Mouse (Mus musculus) forebrain, embryonic 13.5 days (tissue): Measurements from ENCODE around the gene Ros1. TPM values are rescaled to one million over a fixed set of nuclear protein-coding genes. Genes with fewer than 3 reads are reported as not detected.

ENCODE experiments used
- ATAC-seq: fragments of 200-750 bp; cut with Nextera tagmentation; 2 replicates; pipeline ENCODE4 v1.8.0; 2017
- H3K27ac ChIP-seq: fragments of 300-500 bp; sonication (generic); 2 replicates; pipeline ENCODE4 v1.5.1; 2015; ENCODE audit warnings: inconsistent platforms, mild to moderate bottlenecking, moderate library complexity
- H3K27me3 ChIP-seq: fragments of 300-500 bp; sonication (generic); 2 replicates; pipeline ENCODE4 v1.6.1; 2015; ENCODE audit warnings: mild to moderate bottlenecking, inconsistent platforms
- H3K36me3 ChIP-seq: fragments of 300-500 bp; sonication (generic); 2 replicates; pipeline ENCODE4 v1.6.1; 2015; ENCODE audit warnings: mild to moderate bottlenecking, inconsistent platforms; ENCODE audit not compliant: poor library complexity, severe bottlenecking
- H3K4me1 ChIP-seq: fragments of 300-500 bp; sonication (generic); 2 replicates; pipeline ENCODE4 v1.6.1; 2015; ENCODE audit warnings: inconsistent platforms
- H3K4me2 ChIP-seq: fragments of 300-500 bp; sonication (generic); 2 replicates; pipeline ENCODE4 v1.6.1; 2015; ENCODE audit warnings: inconsistent platforms, mild to moderate bottlenecking, moderate library complexity
- H3K4me3 ChIP-seq: fragments of 300-500 bp; sonication (generic); 2 replicates; pipeline ENCODE4 v1.5.1; 2015; ENCODE audit warnings: mild to moderate bottlenecking, inconsistent platforms
- H3K9ac ChIP-seq: fragments of 300-500 bp; sonication (generic); 2 replicates; pipeline ENCODE4 v1.6.1; 2015; ENCODE audit warnings: mild to moderate bottlenecking, inconsistent platforms
- H3K9me3 ChIP-seq: fragments of 300-500 bp; sonication (generic); replicated peaks from 2 replicates; pipeline ENCODE4 v1.6.1; 2016; ENCODE audit warnings: inconsistent platforms
- WGBS: fragments of 180-500 bp; shearing (Covaris S2); methylation state at CpG from one replicate; pipeline ENCODE4 v1.1.7; 2015; 5-methylcytosine and 5-hydroxymethylcytosine counted together
- polyA plus RNA-seq: library from polyadenylated mRNA; unstranded; fragments of >200 nt; fragmentation: Nextera tagmentation; extraction: Ambion mirVana; gene quantifications from 2 replicates; pipeline ENCODE4 v1.2.1, GENCODE M21; 2015

Gene Ros1
- not detected in 2 replicates for polyA plus RNA-seq

DNA sequence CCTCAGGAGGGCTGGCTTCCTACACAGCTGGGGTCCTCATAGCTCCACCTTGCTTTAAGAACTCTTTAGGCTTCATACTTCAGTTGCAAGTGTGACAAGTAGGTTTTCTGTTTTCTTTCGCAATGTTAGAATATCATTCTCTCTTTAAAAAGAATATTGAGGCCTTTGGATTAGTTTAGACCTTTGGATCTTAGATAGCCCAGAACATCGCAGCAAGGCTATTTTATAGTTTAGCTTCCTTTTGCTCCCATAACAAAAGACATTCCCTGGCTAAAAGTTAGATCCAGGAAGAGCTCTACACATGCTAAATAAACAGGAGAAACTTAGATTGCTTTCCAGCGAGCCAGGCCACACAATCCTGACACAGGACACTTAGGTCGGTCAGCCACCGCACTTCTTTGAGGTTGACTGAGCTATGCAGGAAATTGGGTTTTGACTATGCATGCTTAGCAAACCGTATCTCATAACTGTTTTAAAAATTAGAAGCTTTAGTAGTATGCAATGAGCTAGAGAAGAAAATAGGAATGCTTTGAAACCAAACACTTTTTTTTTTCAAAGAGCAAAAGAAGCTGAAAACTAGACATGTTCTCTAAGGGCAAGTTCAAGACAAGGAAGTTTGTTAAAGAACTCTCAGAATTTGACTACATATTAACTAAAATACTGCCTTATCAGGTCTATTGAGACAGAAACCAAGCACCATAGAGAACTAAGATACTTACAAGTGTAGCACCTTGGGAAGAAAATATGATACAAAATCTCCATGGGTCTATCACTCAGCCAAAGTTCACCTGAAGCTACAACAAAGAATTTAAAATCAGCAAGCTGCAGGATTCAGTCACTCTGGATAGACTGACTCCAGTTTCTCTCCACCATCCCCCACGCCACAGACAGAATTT lies at the start of gene Ros1:
TSS of gene Ros1 (minus strand) at position 288 of the 896 bp plus-strand sequence.
- no peaks in the 10 kb centered on the region for H3K27me3 ChIP-seq
- WGBS = 89% methylated on average over 7 of the region's 7 CpGs
- H3K4me3 ChIP-seq = no peak within 1 kb of the TSS
- H3K4me1 ChIP-seq = no peaks in the 10 kb centered on the region
- H3K9ac ChIP-seq = no peak within 1 kb of the TSS
- no peak within 1 kb of the TSS for H3K4me2 ChIP-seq
- H3K36me3 ChIP-seq = no peaks in the 10 kb centered on the region
- H3K9me3 ChIP-seq = no peaks in the 10 kb centered on the region
- H3K27ac ChIP-seq = no peak within 1 kb of the TSS
- ATAC-seq = no peak

DNA sequence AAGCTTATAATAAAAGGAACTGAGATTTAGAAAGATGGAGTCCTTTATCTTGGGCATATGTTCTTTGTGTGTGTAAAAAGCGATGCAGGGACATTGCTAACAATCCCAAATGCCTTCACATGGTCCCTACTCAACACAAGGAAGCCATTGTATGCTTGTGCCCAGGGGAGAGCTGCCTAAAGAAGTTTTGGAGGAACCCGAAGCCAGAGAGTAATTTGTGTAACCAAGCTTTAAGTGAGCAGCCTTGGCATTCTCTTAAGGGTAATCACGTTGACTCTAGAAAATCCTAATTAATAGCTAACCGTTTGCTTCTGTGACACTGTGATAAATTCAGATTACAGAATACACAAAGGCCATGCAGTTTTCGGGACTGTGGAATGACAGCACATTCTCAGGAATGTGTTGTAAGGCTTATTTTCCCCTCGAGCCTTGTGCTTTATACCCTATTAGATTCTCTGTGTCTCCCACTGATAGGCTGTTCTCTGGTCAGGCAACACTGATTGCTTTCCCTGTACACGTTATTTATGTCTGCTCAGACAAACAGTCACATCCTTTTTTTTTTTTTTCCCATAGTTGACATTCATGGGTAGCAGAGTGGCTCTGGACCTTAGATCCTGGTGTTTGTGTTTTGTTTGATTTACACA lies 47.8 kb upstream of the Ros1 start:
- Histone ChIP-seq H3K9me3 (0 out of 2 replicates have a peak, but pooled peaks cover 7% of the 10 kb centered on the region), H3K27me3 (no peaks in the 10 kb centered on the region), H3K9ac (no peak overlapping the region), H3K4me2 (no peak overlapping the region), H3K36me3 (no peaks in the 10 kb centered on the region), H3K4me1 (peaks cover 15% of the 10 kb centered on the region), H3K4me3 (no peak overlapping the region), H3K27ac (no peak overlapping the region)
- ATAC-seq = peak; percentile 62; the same call in 1 of the 2 replicates
- 28% methylated on average over 7 of the region's 7 CpGs for WGBS

DNA sequence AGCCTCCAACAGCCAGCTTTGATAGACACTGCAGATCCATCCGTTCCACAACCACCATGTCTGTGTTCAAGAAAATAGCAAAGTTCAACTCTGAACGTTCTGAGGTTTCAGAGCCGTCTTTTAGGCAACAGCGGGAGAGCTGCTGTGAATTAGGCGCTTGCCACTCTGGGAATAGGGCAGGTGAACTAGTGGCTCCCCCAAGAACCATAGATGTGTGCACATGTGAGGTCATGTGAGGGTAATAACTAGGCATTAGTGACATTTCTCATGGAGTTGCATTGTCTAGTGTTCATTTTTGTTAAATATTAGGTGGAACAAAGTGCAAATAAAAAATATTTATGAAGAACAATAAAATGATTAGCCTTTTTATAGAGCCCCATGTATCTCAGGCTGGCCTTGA lies 47.0 kb upstream of the Ros1 start:
- Histone ChIP-seq H3K27ac (no peak overlapping the region), H3K4me1 (peaks cover 15% of the 10 kb centered on the region), H3K9me3 (0 out of 2 replicates have a peak, but pooled peaks cover 7% of the 10 kb centered on the region), H3K36me3 (no peaks in the 10 kb centered on the region), H3K27me3 (no peaks in the 10 kb centered on the region), H3K4me2 (no peak overlapping the region), H3K4me3 (no peak overlapping the region), H3K9ac (no peak overlapping the region)
- WGBS = 88% methylated on average over 5 of the region's 5 CpGs
- no peak for ATAC-seq

DNA sequence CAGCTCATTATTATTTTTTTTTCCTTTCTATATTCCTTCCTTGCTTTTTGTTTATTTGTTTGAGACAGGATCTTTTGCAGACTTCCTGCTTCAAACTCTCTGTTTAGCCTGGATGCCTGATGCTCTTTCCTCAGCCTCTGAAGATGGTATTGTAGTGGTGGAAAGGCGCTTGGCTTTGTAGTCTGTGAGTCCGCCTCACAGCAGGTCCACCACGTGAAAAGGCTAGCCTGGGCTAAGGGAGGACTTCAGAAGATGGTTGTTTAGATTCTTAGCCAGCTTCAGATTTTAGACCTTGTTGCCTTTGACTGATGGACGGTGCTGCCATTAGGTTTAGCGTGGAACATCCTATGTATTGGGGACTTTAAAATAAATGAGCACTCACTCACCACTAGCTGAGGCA lies 40.4 kb upstream of the Ros1 start:
- 74% methylated on average over 5 of the region's 5 CpGs for WGBS
- peak overlapping the region; percentile 79 for H3K4me3 ChIP-seq
- H3K27ac ChIP-seq = no peak overlapping the region
- H3K4me2 ChIP-seq = peak overlapping the region; percentile 86
- H3K36me3 ChIP-seq = no peaks in the 10 kb centered on the region
- H3K4me1 ChIP-seq = peaks cover 24% of the 10 kb centered on the region
- no peak overlapping the region for H3K9ac ChIP-seq
- no peak for ATAC-seq
- no peaks in the 10 kb centered on the region for H3K27me3 ChIP-seq
- 0 out of 2 replicates have a peak, but pooled peaks cover 7% of the 10 kb centered on the region for H3K9me3 ChIP-seq

DNA sequence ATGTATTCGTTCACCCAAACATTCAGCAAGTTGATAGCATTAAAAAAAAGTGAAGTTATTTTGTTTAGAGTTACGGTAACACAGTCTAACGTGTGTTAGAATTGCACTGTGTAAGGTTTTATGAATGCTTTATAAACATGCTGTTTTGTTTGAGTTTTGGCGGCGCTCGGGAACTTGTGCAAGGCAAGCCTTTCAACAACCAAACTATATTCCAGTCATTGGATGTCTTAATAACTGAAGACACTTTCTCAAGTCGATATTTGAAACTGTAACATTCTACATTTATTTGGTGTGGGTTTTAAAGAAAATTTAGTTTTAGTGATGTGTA lies 39.6 kb upstream of the Ros1 start:
- Histone ChIP-seq H3K36me3 (no peaks in the 10 kb centered on the region), H3K4me1 (peaks cover 24% of the 10 kb centered on the region), H3K9ac (peak overlapping the region; percentile 89), H3K4me3 (peak overlapping the region; percentile 79), H3K27me3 (no peaks in the 10 kb centered on the region), H3K4me2 (peak overlapping the region; percentile 86), H3K9me3 (no peaks in the 10 kb centered on the region), H3K27ac (no peak overlapping the region)
- 2% methylated on average over 7 of the region's 7 CpGs for WGBS
- ATAC-seq = no peak

DNA sequence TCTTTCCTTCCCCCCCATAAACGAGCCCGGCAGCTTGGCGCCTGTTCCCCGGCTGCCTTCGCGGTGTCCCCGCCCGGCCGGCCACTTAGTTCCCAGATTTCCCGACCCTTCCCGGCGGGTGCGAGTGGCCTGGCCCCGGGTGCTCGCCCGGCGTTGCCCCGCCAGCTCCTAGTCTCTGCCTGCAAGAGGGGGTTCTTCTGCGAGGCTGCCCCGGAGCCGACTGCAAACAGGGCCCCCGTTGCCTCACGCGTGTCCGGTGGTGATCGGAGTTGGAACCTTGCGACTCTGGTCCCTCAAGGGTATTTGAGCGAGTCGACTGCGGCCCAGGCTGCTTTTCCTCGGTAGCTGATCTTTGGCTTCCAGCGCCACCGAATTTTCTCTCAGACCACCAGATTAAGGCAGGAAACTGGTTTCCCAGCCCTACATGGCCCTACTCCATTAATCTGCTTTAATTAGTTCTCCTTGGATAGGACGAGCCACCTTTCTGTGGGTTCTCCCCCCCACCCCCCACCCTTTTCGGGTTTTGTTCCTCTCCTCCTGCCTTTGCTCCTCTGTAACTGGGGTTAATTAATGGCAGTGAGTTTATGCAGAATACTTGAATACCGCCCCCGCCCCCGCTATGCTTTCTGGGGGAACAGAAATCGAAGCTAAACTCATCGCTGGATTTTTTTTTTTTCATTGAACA lies 39.1 kb upstream of the Ros1 start:
- H3K36me3 ChIP-seq = no peaks in the 10 kb centered on the region
- H3K9me3 ChIP-seq = no peaks in the 10 kb centered on the region
- peak; percentile 69 for ATAC-seq
- H3K27ac ChIP-seq = peak overlapping the region; percentile 84
- peak overlapping the region; percentile 86 for H3K4me2 ChIP-seq
- H3K4me1 ChIP-seq = peaks cover 24% of the 10 kb centered on the region
- H3K27me3 ChIP-seq = no peaks in the 10 kb centered on the region
- WGBS = under 1% methylated on average over 40 of the region's 40 CpGs
- peak overlapping the region; percentile 79 for H3K4me3 ChIP-seq
- H3K9ac ChIP-seq = peak overlapping the region; percentile 89

DNA sequence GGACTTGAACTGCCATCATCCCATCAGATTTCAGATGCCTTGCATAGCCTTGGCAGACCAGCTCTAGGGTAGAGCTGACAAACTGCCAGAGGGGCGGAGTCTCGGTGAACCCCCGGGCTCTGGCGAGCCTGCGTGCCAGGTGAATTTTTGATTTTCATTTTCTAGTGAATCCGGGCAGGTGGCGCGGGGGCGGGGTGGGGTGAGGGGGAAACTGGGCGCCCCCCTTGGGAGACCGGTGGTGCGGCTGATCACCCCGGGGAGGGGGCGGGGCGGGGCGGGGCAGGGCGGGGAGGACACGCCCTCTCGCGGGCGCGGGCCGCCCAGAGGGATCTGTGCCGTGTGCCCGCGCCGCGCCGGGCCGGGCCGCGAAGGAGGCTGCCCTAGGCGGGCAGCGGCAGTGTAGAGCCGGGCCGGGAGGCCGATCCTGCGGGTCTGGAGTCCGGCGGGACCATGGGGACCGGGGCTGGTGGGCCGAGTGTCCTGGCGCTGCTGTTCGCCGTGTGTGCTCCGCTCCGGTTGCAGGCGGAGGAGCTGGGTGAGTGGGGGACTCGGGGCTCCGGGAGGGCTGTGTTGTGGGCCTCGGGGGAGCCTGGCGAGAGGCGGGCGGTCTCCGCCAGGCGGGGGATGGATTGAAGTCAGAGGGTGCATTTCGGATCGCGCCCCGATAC lies 38.4 kb upstream of the Ros1 start, which contains the start of gene Dcbld1:
TSS of gene Dcbld1 (plus strand) at position 319 of the 668 bp plus-strand sequence.
- Histone ChIP-seq H3K4me2 (peak within 1 kb of the TSS; percentile 86), H3K9me3 (no peaks in the 10 kb centered on the region), H3K4me1 (peaks cover 22% of the 10 kb centered on the region), H3K27me3 (no peaks in the 10 kb centered on the region), H3K9ac (peak within 1 kb of the TSS; percentile 89), H3K4me3 (peak within 1 kb of the TSS; percentile 79), H3K36me3 (no peaks in the 10 kb centered on the region), H3K27ac (peak within 1 kb of the TSS; percentile 84)
- 0% methylated on average over 49 of the region's 60 CpGs for WGBS
- ATAC-seq = peak; percentile 95

DNA sequence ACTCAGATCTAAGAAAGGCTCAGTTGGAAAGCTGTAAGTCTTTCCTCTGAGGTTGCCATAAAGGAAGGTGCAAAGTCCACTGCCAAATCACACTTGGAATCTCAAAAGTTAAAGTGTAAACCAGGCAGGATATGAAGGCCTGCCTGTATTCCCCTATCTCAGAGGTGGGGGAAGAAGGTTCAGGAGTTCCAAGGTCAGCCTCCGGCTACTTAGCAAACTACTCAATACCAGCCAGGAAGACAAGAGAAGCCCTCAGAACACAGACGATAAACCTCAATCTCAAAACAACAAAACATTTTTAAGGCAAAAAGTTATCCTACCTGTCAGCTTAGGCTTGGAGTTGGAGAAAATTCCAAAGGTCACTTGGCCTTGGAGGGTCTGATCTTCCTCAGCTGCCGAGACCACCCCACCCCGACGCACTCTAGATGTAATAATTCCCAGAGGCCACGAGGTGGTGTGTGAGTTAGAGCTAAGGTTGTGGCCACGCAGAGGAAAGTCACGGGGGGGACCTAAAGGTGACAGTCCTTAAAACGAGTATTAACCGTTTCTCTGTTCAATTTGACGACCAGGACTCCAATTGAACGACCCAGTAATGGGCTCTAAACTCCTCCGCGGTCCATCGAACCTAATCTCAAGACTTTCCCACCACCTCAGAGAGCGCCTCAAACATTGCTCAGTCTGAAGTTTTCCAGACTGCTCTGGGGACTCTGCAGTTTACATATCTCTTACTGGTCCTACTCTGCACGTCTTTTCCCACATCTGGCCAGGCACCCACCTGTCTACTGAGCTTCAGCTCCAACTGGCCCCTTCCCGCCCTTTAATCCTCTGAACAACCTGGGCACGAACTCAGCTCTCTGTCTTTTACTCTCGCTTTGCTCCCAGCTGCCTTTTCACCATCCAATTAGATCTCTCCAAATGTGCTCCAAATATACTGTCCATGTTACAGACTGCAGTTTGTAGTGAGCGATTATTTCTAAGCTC lies 37.4 kb upstream of the Ros1 start:
- 12% methylated on average over 21 of the region's 21 CpGs for WGBS
- H3K4me3 ChIP-seq = peak overlapping the region; percentile 79
- no peak overlapping the region for H3K9ac ChIP-seq
- H3K9me3 ChIP-seq = no peaks in the 10 kb centered on the region
- no peaks in the 10 kb centered on the region for H3K36me3 ChIP-seq
- H3K27ac ChIP-seq = 0 out of 2 replicates have a peak overlapping the region, but pooled peaks have one; percentile 6
- peak overlapping the region; percentile 86 for H3K4me2 ChIP-seq
- H3K4me1 ChIP-seq = peaks cover 17% of the 10 kb centered on the region
- ATAC-seq = peak; percentile 28
- H3K27me3 ChIP-seq = no peaks in the 10 kb centered on the region

DNA sequence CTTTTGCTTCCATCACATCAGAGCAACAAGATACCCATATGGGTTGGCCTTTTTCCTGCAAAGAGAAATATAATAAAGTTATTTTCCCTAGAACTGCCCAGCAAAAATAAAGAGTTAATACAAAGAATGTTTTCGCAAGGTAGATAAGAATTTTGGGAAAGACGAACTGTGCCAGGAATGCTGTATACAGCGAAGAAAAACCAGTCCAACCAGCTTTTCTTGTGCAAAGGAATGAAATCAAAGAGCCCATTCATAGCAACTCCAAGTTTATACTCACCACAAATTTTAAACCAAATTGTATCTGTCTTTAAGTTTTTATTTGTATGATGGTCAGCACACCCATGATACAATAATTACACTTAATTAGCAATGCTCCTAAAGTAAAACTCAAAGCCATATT lies 24.6 kb upstream of the Ros1 start:
- WGBS = 82% methylated on average over 3 of the region's 3 CpGs
- no peaks in the 10 kb centered on the region for H3K27me3 ChIP-seq
- no peaks in the 10 kb centered on the region for H3K36me3 ChIP-seq
- no peak for ATAC-seq
- H3K9ac ChIP-seq = no peak overlapping the region
- no peaks in the 10 kb centered on the region for H3K9me3 ChIP-seq
- H3K4me3 ChIP-seq = no peak overlapping the region
- H3K4me1 ChIP-seq = no peaks in the 10 kb centered on the region
- no peak overlapping the region for H3K27ac ChIP-seq
- H3K4me2 ChIP-seq = no peak overlapping the region

DNA sequence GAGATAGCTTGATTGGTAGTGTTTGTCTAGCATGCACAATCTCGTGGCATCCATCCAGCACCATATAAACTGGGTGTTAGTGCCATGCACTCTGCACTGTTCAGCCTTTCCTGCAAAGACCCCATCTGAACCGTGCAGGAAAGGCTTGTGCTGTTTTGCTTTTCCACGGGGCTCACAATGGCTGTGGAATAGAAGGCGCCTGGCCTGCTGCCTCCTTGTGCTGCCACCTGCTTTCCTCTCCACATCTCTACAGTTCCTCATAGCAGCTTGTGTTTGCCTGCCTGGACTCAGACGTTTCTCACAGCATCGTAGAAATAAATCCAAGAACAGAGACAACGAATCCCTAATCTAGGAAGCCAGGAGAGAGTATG lies 22.5 kb upstream of the Ros1 start:
- no peaks in the 10 kb centered on the region for H3K4me1 ChIP-seq
- H3K27me3 ChIP-seq = no peaks in the 10 kb centered on the region
- WGBS = 47% methylated on average over 7 of the region's 7 CpGs
- no peak overlapping the region for H3K27ac ChIP-seq
- H3K4me2 ChIP-seq = no peak overlapping the region
- no peaks in the 10 kb centered on the region for H3K9me3 ChIP-seq
- H3K4me3 ChIP-seq = no peak overlapping the region
- H3K9ac ChIP-seq = 0 out of 2 replicates have a peak overlapping the region, but pooled peaks have one; percentile 13
- no peaks in the 10 kb centered on the region for H3K36me3 ChIP-seq
- ATAC-seq = peak; percentile 81
